Mouse (Mus musculus) embryonic facial prominence, embryonic 11.5 days (tissue): Measurements from ENCODE around the gene Dip2b. TPM values are rescaled to one million over a fixed set of nuclear protein-coding genes. Genes with fewer than 3 reads are reported as not detected.

Experiments used
- ATAC-seq: fragments of 200-750 bp; cut with Nextera tagmentation; replicated peaks from 2 replicates; pipeline ENCODE4 v1.8.0; 2017; ENCODE audit warnings: low read depth; ENCODE audit not compliant: insufficient number of reproducible peaks, low FRiP score, low TSS enrichment
- DNase-seq: peaks from one replicate; pipeline ENCODE4 v3.0.0-alpha.2; 2015; ENCODE audit warnings: low spot score
- H3K27ac ChIP-seq: fragments of 300-500 bp; sonication (generic); replicated peaks from 2 replicates; pipeline ENCODE4 v1.5.1; 2014; ENCODE audit warnings: mild to moderate bottlenecking, low read depth, low read length, control low read depth
- H3K27me3 ChIP-seq: fragments of 300-500 bp; sonication (generic); 2 replicates; pipeline ENCODE4 v1.6.1; 2014; ENCODE audit warnings: mild to moderate bottlenecking, low read length, moderate library complexity, mixed read lengths; ENCODE audit not compliant: control insufficient read depth, insufficient read depth
- H3K36me3 ChIP-seq: fragments of 300-500 bp; sonication (generic); replicated peaks from 2 replicates; pipeline ENCODE4 v1.6.1; 2014; ENCODE audit warnings: low read depth, mild to moderate bottlenecking, low read length, moderate library complexity, mixed read lengths; ENCODE audit not compliant: control insufficient read depth, insufficient read depth
- H3K4me1 ChIP-seq: fragments of 300-500 bp; sonication (generic); 2 replicates; pipeline ENCODE4 v1.6.1; 2014; ENCODE audit warnings: low read length, mixed read lengths; ENCODE audit not compliant: control insufficient read depth, insufficient read depth
- H3K4me2 ChIP-seq: fragments of 300-500 bp; sonication (generic); 2 replicates; pipeline ENCODE4 v1.6.1; 2014; ENCODE audit warnings: low read depth, mild to moderate bottlenecking, control low read depth, low read length, moderate library complexity
- H3K4me3 ChIP-seq: fragments of 300-500 bp; sonication (generic); 2 replicates; pipeline ENCODE4 v1.5.1; 2014; ENCODE audit warnings: low read depth, low read length, control low read depth
- H3K9ac ChIP-seq: fragments of 300-500 bp; sonication (generic); replicated peaks from 2 replicates; pipeline ENCODE4 v1.6.1; 2014; ENCODE audit warnings: mild to moderate bottlenecking, control low read depth, low read length
- H3K9me3 ChIP-seq: fragments of 300-500 bp; sonication (generic); replicated peaks from 2 replicates; pipeline ENCODE4 v1.6.1; 2016; ENCODE audit warnings: mild to moderate bottlenecking, low read length, inconsistent platforms, mixed read lengths; ENCODE audit not compliant: control insufficient read depth
- WGBS: fragments of 180-500 bp; shearing (Covaris S2); extraction: QIAGEN DNeasy Blood & Tissue Kit; methylation state at CpG from one replicate; pipeline ENCODE4 v1.1.7; 2014; 5-methylcytosine and 5-hydroxymethylcytosine counted together
- polyA plus RNA-seq: library from polyadenylated mRNA; unstranded; fragments of >200 nt; fragmentation: Nextera tagmentation; extraction: Ambion mirVana; gene quantifications from 2 replicates; pipeline ENCODE4 v1.2.1, GENCODE M21; 2014

The Dip2b gene
- polyA plus RNA-seq, 1 experiment from 2014 or later = 15.4 TPM

DNA sequence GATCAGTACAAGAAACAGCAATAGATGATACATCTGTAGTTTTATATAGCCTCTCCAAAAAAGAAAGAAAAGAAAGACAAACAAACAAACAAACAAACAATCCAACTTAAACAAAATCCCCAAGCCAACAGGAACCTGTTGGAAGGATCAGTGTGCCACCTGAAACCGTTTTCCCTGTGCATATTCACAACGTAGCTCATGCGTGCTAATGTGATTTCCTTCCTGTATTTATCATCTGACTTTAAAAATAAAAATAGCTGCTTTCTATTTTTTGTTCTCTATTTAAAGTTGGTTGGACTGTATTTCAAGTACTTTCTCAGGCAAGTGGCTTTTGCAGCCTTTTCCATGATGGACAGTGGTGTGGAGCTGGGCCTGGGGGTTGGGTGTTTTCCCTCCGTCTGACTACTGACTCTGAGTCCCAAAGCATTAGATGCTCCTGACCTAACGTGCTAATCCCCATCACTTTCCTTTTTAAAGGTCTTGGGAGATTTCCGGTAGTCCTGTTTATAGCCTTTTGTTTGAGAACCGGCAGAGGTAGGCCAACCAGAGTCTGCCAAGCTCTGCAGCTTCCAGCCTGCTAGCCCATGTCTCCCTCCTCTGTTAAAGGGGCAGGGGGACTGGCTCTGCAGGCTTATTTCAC, 90.8 kb downstream of the Dip2b start:
- H3K4me2 ChIP-seq = no peak overlapping the region
- ATAC-seq = no peak
- no peak overlapping the region for H3K9ac ChIP-seq
- no peaks in the 10 kb centered on the region for H3K4me1 ChIP-seq
- no peak overlapping the region for H3K27ac ChIP-seq
- DNase-seq = no peak
- no peaks in the 10 kb centered on the region for H3K36me3 ChIP-seq
- H3K27me3 ChIP-seq = no peaks in the 10 kb centered on the region
- H3K4me3 ChIP-seq = no peak overlapping the region
- WGBS = 65% methylated on average over 7 of the region's 7 CpGs
- no peaks in the 10 kb centered on the region for H3K9me3 ChIP-seq

DNA sequence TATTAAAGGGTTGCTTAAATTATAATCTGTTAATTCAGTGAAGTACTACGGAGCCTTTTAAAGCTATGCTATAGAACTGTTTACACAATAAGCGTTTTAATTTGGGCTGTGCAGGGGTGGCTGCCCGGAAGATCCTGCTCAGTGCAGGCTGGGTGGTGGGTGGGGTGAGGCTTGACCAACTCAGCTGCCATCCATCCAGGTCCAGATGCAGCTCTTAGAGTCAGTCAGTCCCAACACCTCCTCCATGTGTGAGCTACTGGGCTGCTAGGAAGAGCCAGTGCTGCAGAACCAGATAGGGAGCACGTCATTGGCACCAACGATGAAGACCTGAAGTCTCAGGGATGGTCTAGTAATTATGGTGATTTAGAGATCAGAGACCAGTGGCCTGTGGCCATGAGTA, 101.2 kb downstream of the Dip2b start:
- Histone ChIP-seq H3K4me2 (no peak overlapping the region), H3K36me3 (no peaks in the 10 kb centered on the region), H3K27ac (no peak overlapping the region), H3K4me1 (no peaks in the 10 kb centered on the region), H3K9me3 (no peaks in the 10 kb centered on the region), H3K9ac (no peak overlapping the region), H3K4me3 (no peak overlapping the region), H3K27me3 (no peaks in the 10 kb centered on the region)
- no peak for DNase-seq
- no peak for ATAC-seq
- WGBS = 84% methylated on average over 5 of the region's 5 CpGs

DNA sequence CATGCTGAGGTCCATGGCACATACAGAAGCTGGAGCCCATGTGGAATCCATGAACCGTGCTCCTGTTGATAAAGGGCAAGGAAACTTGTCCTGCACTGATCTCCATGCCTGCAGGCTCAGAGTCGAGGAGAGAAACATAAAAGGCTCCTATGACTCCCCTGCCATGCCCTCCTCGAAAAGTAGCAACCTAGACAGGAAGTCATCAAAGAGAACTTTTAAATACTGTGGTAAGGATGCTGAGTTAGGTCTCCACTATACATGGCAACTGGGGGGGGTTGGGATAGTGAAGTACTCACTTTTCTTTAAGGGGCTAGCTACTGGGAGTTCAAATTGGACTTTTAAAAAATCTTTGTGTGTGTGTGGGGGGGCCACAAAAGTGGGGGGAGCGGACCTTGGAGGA, 102.0 kb downstream of the Dip2b start:
- DNase-seq = no peak
- H3K4me1 ChIP-seq = no peaks in the 10 kb centered on the region
- no peak for ATAC-seq
- 57% methylated on average over 4 of the region's 4 CpGs for WGBS
- H3K4me2 ChIP-seq = no peak overlapping the region
- no peaks in the 10 kb centered on the region for H3K27me3 ChIP-seq
- H3K9me3 ChIP-seq = no peaks in the 10 kb centered on the region
- H3K27ac ChIP-seq = no peak overlapping the region
- no peaks in the 10 kb centered on the region for H3K36me3 ChIP-seq
- H3K4me3 ChIP-seq = no peak overlapping the region
- H3K9ac ChIP-seq = no peak overlapping the region

- H3K4me1 ChIP-seq = no peaks in the 10 kb centered on the region
- 77% methylated on average over 11 of the region's 11 CpGs for WGBS
- no peaks in the 10 kb centered on the region for H3K9me3 ChIP-seq
- no peak overlapping the region for H3K27ac ChIP-seq
- H3K4me2 ChIP-seq = no peak overlapping the region
- H3K4me3 ChIP-seq = no peak overlapping the region
- ATAC-seq (no peak), DNase-seq (no peak)
- H3K9ac ChIP-seq = no peak overlapping the region
- no peaks in the 10 kb centered on the region for H3K36me3 ChIP-seq
- H3K27me3 ChIP-seq = no peaks in the 10 kb centered on the region
Observed at GRCm38 (mm10) chr15:100143091-100143801, 104.8 kb downstream of the Dip2b start.

GRCm38 (mm10) chr15:100144854-100145824, 106.7 kb downstream of the Dip2b start:
- Histone ChIP-seq H3K4me2 (no peak overlapping the region), H3K27me3 (no peaks in the 10 kb centered on the region), H3K4me1 (no peaks in the 10 kb centered on the region), H3K4me3 (no peak overlapping the region), H3K9me3 (no peaks in the 10 kb centered on the region), H3K36me3 (no peaks in the 10 kb centered on the region), H3K27ac (no peak overlapping the region), H3K9ac (no peak overlapping the region)
- 77% methylated on average over 15 of the region's 15 CpGs for WGBS
- ATAC-seq (no peak), DNase-seq (no peak)

GRCm38 (mm10) chr15:100145917-100146316, 107.5 kb downstream of the Dip2b start:
- Histone ChIP-seq H3K4me1 (no peaks in the 10 kb centered on the region), H3K4me3 (no peak overlapping the region), H3K36me3 (no peaks in the 10 kb centered on the region), H3K4me2 (no peak overlapping the region), H3K9ac (no peak overlapping the region), H3K27ac (no peak overlapping the region), H3K27me3 (no peaks in the 10 kb centered on the region), H3K9me3 (no peaks in the 10 kb centered on the region)
- no peak for DNase-seq
- no peak for ATAC-seq
- WGBS = 85% methylated on average over 3 of the region's 3 CpGs

DNA sequence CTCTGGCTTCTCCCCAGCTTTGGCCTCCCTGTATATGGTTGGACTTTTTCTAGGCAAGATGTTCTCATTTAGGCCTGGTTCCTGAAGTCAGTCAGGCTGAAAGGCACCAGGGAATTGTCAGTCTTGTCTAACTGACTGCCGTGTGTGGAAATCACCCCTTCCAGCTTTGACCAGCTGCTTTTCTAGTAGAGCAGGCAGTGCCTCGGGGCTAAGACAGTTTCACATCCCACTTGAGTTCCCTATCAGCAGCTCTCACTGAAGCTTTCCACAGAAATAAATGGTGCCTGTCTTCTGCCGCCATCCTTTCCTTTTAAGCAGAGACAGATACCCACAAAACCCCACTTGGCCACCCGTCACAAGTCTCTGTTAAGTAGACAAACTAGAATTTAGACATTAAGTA, 112.1 kb downstream of the Dip2b start:
- 71% methylated on average over 4 of the region's 4 CpGs for WGBS
- no peaks in the 10 kb centered on the region for H3K27me3 ChIP-seq
- no peak overlapping the region for H3K9ac ChIP-seq
- ATAC-seq (no peak), DNase-seq (no peak)
- H3K27ac ChIP-seq = no peak overlapping the region
- no peaks in the 10 kb centered on the region for H3K4me1 ChIP-seq
- no peak overlapping the region for H3K4me3 ChIP-seq
- H3K36me3 ChIP-seq = peaks cover 5% of the 10 kb centered on the region
- no peak overlapping the region for H3K4me2 ChIP-seq
- no peaks in the 10 kb centered on the region for H3K9me3 ChIP-seq
